Mouse (Mus musculus): ENCODE results near the gene Gm49378. TPM values are rescaled to one million over a fixed set of nuclear protein-coding genes. Genes with fewer than 3 reads are reported as not detected.

Gene Gm49378
- total and polyA plus RNA-seq, 3 experiments, result 0.17 to 11.7 (median 8.7) TPM

DNA sequence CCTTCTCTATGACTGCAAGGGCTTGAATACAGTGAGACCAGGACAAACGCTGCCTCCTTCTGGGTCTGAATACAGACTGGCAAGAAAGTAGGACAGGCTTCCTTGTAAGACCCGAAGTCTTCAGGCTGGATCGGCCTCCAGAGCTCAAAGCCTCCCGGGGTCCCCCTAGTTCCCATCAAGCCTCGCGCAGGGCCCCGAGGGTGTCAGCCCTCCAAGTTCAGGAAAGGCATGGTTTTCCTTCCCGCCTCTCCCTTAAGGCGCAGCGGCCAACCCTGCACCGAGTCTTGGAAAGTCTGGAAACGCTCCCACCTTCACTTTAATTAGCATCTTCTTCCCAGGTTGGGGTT lies 33.8 kb upstream of the Gm49378 start:
- Histone ChIP-seq H3K4me3 (replicated peaks in 1 of 3; ENCODE audit: low read depth in 2 of 3, low read length in 2 of 3, poor library complexity in 1 of 3) (peak overlapping the region; percentile 56 to 76 (median 74)), H3K4me2 (ENCODE audit: insufficient read depth, low read depth, poor library complexity, severe bottlenecking) (peak overlapping the region; percentile 39; the same call in 1 of the 2 replicates), H3K9ac (ENCODE audit: insufficient read depth, low read depth) (peak overlapping the region; percentile 84), H3K27ac (ENCODE audit: insufficient read depth, low read depth) (peak overlapping the region; percentile 84; the same call in 1 of the 2 replicates), H3K9me3 (replicated peaks; ENCODE audit: low read length) (no peaks in the 10 kb centered on the region), H3K36me3 (replicated peaks in 1 of 2; ENCODE audit: control insufficient read depth in 1 of 2, insufficient read depth in 1 of 2, low read length in 1 of 2) (peaks cover 16 to 48% of the 10 kb centered on the region in 2 experiments), H3K79me2 (replicated peaks; ENCODE audit: control insufficient read depth, extremely low read depth, insufficient read depth, poor library complexity, severe bottlenecking) (peaks cover 45% of the 10 kb centered on the region), H3K4me1 (ENCODE audit: control insufficient read depth in 1 of 2, insufficient read depth in 2 of 2) (peaks cover 15 to 52% of the 10 kb centered on the region in 2 experiments; a peak in 3 of 4 replicates), H3K27me3 (replicated peaks) (no peaks in the 10 kb centered on the region)
- in situ Hi-C loops (cut with MboI; ENCODE audit: low pct_ligation_motif_present, low pct_unique_long_range_greater_than_20kb, low sequenced_read_pairs) (no loop called here), dilution Hi-C loops (cut with MboI; ENCODE audit: extremely low pct_ligation_motif_present, extremely low pct_unique_long_range_greater_than_20kb, low sequenced_read_pairs) (no loop called here)
- peak; percentile 27 for DNase-seq (ENCODE audit: extremely low read depth)
- TF ChIP-seq UBTF (IDR thresholded peaks at IDR 0.05; ENCODE audit: low read depth, low read length) (peak; percentile 49; the same call in 1 of the 2 replicates), RCOR1 (conservative IDR thresholded peaks at IDR 0.05; ENCODE audit: low read depth, low read length) (no peak), MAZ (IDR thresholded peaks at IDR 0.05; ENCODE audit: low read depth, low read length) (0 out of 2 replicates have a peak, but pooled peaks have one; percentile 10), CHD1 (IDR thresholded peaks at IDR 0.05; ENCODE audit: low read depth, low read length) (no peak), POLR2AphosphoS2 (IDR thresholded peaks at IDR 0.05; ENCODE audit: low read depth, low read length) (no peak), TCF12 (IDR thresholded peaks at IDR 0.05; ENCODE audit: low read depth, low read length) (no peak), MXI1 (IDR thresholded peaks at IDR 0.05; ENCODE audit: low read depth, low read length) (no peak), TBP (conservative IDR thresholded peaks at IDR 0.05; ENCODE audit: low read depth, low read length) (no peak), ETS1 (conservative IDR thresholded peaks at IDR 0.05; ENCODE audit: low read depth, low read length) (no peak), MAX (IDR thresholded peaks at IDR 0.05; ENCODE audit: low read length) (no peak), CHD2 (IDR thresholded peaks at IDR 0.05; ENCODE audit: low read length) (no peak), NELFE (IDR thresholded peaks at IDR 0.05; ENCODE audit: low read depth, low read length) (no peak; the same call in 1 of the 2 replicates), JUND (conservative IDR thresholded peaks at IDR 0.05; ENCODE audit: low read depth, low read length) (no peak), MAFK (IDR thresholded peaks at IDR 0.05; ENCODE audit: insufficient replicate concordance, low read length) (no peak)

DNA sequence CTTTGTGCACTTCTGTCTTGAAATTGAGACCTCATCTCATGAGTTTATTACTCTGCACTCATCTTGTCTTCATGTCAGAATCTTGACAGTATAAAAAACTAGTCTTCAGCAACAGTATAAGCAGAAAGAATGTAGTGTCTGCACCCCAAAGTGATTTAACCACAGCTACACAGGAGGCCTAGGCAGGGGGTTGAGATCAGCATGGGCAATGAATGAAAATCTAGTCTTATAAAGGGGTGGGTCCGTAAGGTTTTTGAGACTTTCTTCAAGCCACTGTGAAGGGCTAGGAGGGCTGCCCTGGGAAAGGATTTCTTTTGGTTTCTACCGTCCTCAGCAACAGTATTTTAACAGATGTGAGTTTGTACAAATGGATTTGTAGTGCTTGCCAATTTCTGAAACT lies 22.9 kb upstream of the Gm49378 start:
- dilution Hi-C loops (cut with MboI; ENCODE audit: extremely low pct_ligation_motif_present, extremely low pct_unique_long_range_greater_than_20kb, low sequenced_read_pairs) (no loop called here), in situ Hi-C loops (cut with MboI; ENCODE audit: low pct_ligation_motif_present, low pct_unique_long_range_greater_than_20kb, low sequenced_read_pairs) (no loop called here)
- Histone ChIP-seq H3K27ac (ENCODE audit: insufficient read depth, low read depth) (no peak overlapping the region), H3K36me3 (replicated peaks in 1 of 2; ENCODE audit: control insufficient read depth in 1 of 2, insufficient read depth in 1 of 2, low read length in 1 of 2) (peaks cover 21 to 62% of the 10 kb centered on the region in 2 experiments), H3K79me2 (replicated peaks; ENCODE audit: control insufficient read depth, extremely low read depth, insufficient read depth, poor library complexity, severe bottlenecking) (peaks cover 6% of the 10 kb centered on the region), H3K4me3 (replicated peaks in 1 of 3; ENCODE audit: low read depth in 2 of 3, low read length in 2 of 3, poor library complexity in 1 of 3) (peak overlapping the region in 2 of 3 experiments; percentile 70 to 79), H3K9me3 (replicated peaks; ENCODE audit: low read length) (no peaks in the 10 kb centered on the region), H3K4me1 (ENCODE audit: control insufficient read depth in 1 of 2, insufficient read depth in 2 of 2) (peaks cover 0 to 16% of the 10 kb centered on the region in 2 experiments; a peak in 2 of 4 replicates), H3K27me3 (replicated peaks) (no peaks in the 10 kb centered on the region), H3K9ac (ENCODE audit: insufficient read depth, low read depth) (no peak overlapping the region), H3K4me2 (ENCODE audit: insufficient read depth, low read depth, poor library complexity, severe bottlenecking) (no peak overlapping the region; the same call in 1 of the 2 replicates)
- 0 out of 2 replicates have a peak, but pooled peaks have one; percentile 44 for TF ChIP-seq CHD2 (IDR thresholded peaks at IDR 0.05; ENCODE audit: low read length)
- peak; percentile 79 for TF ChIP-seq POLR2AphosphoS2 (IDR thresholded peaks at IDR 0.05; ENCODE audit: low read depth, low read length)
- no peak for TF ChIP-seq POLR2A (IDR thresholded peaks at IDR 0.05; ENCODE audit: low read depth, low read length)
- no peak for DNase-seq (ENCODE audit: extremely low read depth)

Data from CH12.LX (cell line).